Mouse (Mus musculus) heart, adult 2 months (tissue): ENCODE measurements around the gene Erbin. TPM values are rescaled to one million over a fixed set of nuclear protein-coding genes. Genes with fewer than 3 reads are reported as not detected.
A peak's percentile ranks its signal among the peaks of the same experiment; 100 is the strongest.

Experiments used
- DNase-seq, 2 experiments: peaks; one replicate each; pipeline ENCODE4 v3.0.0; 2021
- H3K27ac ChIP-seq: fragments of 200-600 bp; 2 replicates; pipeline ENCODE4 v1.8.1; 2022
- H3K27me3 ChIP-seq: fragments of 200-500 bp; 2 replicates; pipeline ENCODE4 v1.6.1; 2012; ENCODE audit warnings: mild to moderate bottlenecking, low read length, inconsistent platforms, mixed read lengths; ENCODE audit not compliant: control insufficient read depth, insufficient read depth
- H3K36me3 ChIP-seq: fragments of 200-500 bp; 2 replicates; pipeline ENCODE4 v1.6.1; 2012; ENCODE audit warnings: low read length, inconsistent platforms; ENCODE audit not compliant: control insufficient read depth, insufficient read depth
- H3K4me1 ChIP-seq: fragments of 200-500 bp; 2 replicates; pipeline ENCODE4 v1.6.1; 2011; ENCODE audit warnings: low read length; ENCODE audit not compliant: control insufficient read depth, insufficient read depth
- H3K4me3 ChIP-seq: fragments of 200-600 bp; 2 replicates; pipeline ENCODE4 v1.8.1; 2022
- H3K79me2 ChIP-seq: fragments of 200-500 bp; replicated peaks from 2 replicates; pipeline ENCODE4 v1.6.1; 2012; ENCODE audit warnings: mild to moderate bottlenecking, inconsistent platforms, low read length, moderate library complexity, mixed read lengths; ENCODE audit not compliant: control insufficient read depth, insufficient read depth
- H3K9ac ChIP-seq: fragments of 200-500 bp; 2 replicates; pipeline ENCODE4 v1.6.1; 2012; ENCODE audit warnings: low read depth, mild to moderate bottlenecking, control low read depth, inconsistent platforms, low read length, mixed read lengths
- CTCF ChIP-seq: fragments of 200-600 bp; IDR thresholded peaks from 2 replicates; pipeline ENCODE4 v1.8.1; 2022; ENCODE audit warnings: antibody characterized with exemption, mild to moderate bottlenecking, moderate library complexity
- EP300 ChIP-seq: fragments of 200-500 bp; IDR thresholded peaks from 2 replicates; pipeline ENCODE4 v1.6.1; 2011; ENCODE audit warnings: low read depth, low read length, control low read depth; ENCODE audit not compliant: insufficient read depth
- POLR2A ChIP-seq: fragments of 200-500 bp; IDR thresholded peaks from 2 replicates; pipeline ENCODE4 v1.6.1; 2011; ENCODE audit warnings: mild to moderate bottlenecking, low read depth, low read length, control low read depth; ENCODE audit not compliant: insufficient read depth
- WGBS: fragments of 180-500 bp; shearing (Covaris S2); methylation state at CpG from one replicate; pipeline ENCODE4 v1.1.7; 2018; 5-methylcytosine and 5-hydroxymethylcytosine counted together
- intact Hi-C: fragments of 180-260 bp; cut with DNase I; formaldehyde crosslinking; loops from one replicate; pipeline ENCODE4 v1.15.1; 2025
- polyA plus RNA-seq: library from polyadenylated mRNA; depleted of rRNA; stranded (reverse); fragments of >200 nt; gene quantifications from 2 replicates; pipeline ENCODE4 v1.2.3, GENCODE M21; 2012
- total RNA-seq, 2 experiments: library from RNA; stranded (reverse); gene quantifications; 2 replicates each; pipeline ENCODE4 v1.2.3; 2021

Erbin gene
- total and polyA plus RNA-seq, 3 experiments: 6.2 to 47.5 (median 44.0) TPM

DNA sequence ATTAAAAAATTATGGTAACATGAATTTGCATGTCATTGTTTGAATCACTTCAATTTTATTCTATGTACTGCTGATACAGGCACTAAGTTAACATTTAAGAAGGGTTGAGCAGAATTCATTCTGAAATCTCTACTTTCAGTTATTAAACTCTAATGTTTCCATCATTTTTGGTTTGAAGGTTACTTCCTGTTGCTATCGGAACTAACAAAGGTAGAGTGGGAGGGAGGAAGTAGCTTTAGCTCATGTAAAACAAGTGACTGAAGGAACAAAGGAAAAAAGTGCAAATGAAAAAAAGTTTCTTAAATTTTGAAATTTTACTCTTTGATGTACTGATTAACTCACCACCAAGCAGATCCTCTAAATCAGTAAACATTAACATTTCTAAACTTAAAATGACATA, 98.0 kb downstream of the Erbin start:
- DNase-seq: no peak
- no peaks in the 10 kb centered on the region for H3K27me3 ChIP-seq
- H3K9ac ChIP-seq: no peak overlapping the region
- no peak overlapping the region for H3K27ac ChIP-seq
- no peaks in the 10 kb centered on the region for H3K4me1 ChIP-seq
- 53% methylated on average over 1 of the region's 1 CpGs for WGBS
- TF ChIP-seq POLR2A (no peak), EP300 (no peak), CTCF (no peak)
- no peaks in the 10 kb centered on the region; the same call in 1 of the 2 replicates for H3K36me3 ChIP-seq
- intact Hi-C loops: no loop called here
- H3K79me2 ChIP-seq: no peaks in the 10 kb centered on the region
- H3K4me3 ChIP-seq: no peak overlapping the region

DNA sequence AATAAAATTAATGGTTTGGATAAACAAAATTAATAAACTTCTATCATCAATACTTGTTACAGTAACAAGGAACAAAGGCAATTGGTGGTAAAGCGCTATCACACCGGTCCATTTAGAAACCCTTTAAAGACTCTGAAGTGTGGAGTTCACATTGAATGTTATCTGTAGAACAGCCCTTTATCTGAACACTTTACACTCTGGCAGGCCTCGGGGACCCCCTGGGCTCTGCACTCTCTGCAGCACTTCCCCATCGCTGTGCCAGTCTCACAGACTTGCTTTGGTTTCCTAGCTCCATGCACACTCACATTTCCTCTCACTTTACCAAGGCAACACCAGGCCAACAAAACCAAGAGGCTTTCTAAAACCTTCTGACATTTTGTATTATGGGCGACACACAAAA, 100.9 kb downstream of the Erbin start:
- intact Hi-C loops: no loop called here
- Histone ChIP-seq H3K4me3 (no peak overlapping the region), H3K27me3 (no peaks in the 10 kb centered on the region), H3K36me3 (no peaks in the 10 kb centered on the region; the same call in 1 of the 2 replicates), H3K9ac (no peak overlapping the region), H3K79me2 (no peaks in the 10 kb centered on the region), H3K4me1 (no peaks in the 10 kb centered on the region), H3K27ac (no peak overlapping the region)
- DNase-seq: no peak
- TF ChIP-seq CTCF: no peak
- 64% methylated on average over 5 of the region's 5 CpGs for WGBS

- no peak overlapping the region for H3K9ac ChIP-seq
- DNase-seq: no peak
- WGBS: 90% methylated on average over 3 of the region's 3 CpGs
- H3K79me2 ChIP-seq: no peaks in the 10 kb centered on the region
- no peak overlapping the region for H3K27ac ChIP-seq
- H3K4me1 ChIP-seq: no peaks in the 10 kb centered on the region
- no peaks in the 10 kb centered on the region for H3K27me3 ChIP-seq
- intact Hi-C loops: no loop called here
- TF ChIP-seq CTCF: no peak
- TF ChIP-seq POLR2A: no peak
- no peak for TF ChIP-seq EP300
- H3K36me3 ChIP-seq: no peaks in the 10 kb centered on the region; the same call in 1 of the 2 replicates
- no peak overlapping the region for H3K4me3 ChIP-seq
Measured at GRCm38 (mm10) chr13:103817935-103818334, 102.4 kb downstream of the Erbin start.

DNA sequence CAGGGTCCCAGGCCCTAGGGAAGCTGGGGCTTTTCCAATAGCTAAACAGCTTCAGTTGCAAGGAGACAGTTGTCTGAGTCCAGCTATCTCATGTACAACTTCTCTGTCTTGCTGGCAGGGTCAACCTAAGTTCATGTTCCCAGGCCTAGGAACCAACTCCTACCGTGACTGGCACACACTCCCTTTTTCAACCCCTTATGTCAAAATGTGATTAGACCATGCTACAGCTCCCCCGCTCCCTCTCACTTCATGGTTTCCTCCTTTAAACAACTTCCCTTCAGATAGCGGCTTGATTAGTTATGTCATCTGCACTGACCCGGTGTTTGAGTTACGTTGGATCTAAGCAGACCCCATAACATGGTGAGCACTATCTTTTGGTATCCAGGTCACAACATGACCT, 112.8 kb downstream of the Erbin start:
- no peak for DNase-seq
- H3K4me1 ChIP-seq: no peaks in the 10 kb centered on the region; the same call in 1 of the 2 replicates
- H3K9ac ChIP-seq: no peak overlapping the region
- WGBS: 47% methylated on average over 5 of the region's 5 CpGs
- H3K27ac ChIP-seq: no peak overlapping the region
- H3K36me3 ChIP-seq: no peaks in the 10 kb centered on the region
- H3K79me2 ChIP-seq: no peaks in the 10 kb centered on the region
- intact Hi-C loops: no loop called here
- H3K4me3 ChIP-seq: no peak overlapping the region
- H3K27me3 ChIP-seq: no peaks in the 10 kb centered on the region
- TF ChIP-seq CTCF (no peak), POLR2A (no peak), EP300 (no peak)

DNA sequence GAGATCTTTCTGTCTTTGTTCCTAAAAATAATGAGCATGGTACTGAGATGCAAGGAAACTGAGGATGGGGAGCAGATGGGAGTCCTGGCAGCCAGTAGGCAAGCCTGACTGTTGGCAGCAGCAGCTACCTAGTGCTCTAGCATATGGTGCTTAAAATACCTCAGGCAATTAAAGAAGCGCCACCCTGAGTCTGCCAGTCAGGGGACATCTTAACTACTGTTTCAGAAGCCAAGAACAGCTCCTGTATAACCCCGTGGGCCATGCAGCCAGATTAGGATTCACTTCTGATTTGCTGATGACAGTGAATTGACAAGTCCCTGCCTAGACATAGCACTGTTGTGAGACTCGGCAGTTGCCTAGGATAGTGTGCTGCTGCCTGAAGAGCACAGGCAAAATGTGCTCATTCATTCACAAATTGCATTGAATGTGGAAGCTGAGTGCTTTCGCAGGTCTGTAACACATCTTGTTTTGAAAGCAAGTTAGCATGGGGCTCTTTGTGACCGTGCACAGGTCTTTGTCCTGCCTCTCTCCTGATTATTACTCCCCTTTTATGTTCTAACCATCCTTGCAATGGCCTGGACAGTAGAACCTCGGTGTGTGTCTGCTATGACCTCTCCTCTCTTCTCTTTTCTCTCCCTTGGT, 114.0 kb downstream of the Erbin start:
- 56% methylated on average over 6 of the region's 6 CpGs for WGBS
- no peaks in the 10 kb centered on the region; the same call in 1 of the 2 replicates for H3K4me1 ChIP-seq
- H3K9ac ChIP-seq: no peak overlapping the region
- no peaks in the 10 kb centered on the region for H3K27me3 ChIP-seq
- peak in 1 of 2 experiments; percentile 6 for DNase-seq
- TF ChIP-seq POLR2A (no peak), CTCF (no peak), EP300 (no peak)
- H3K36me3 ChIP-seq: no peaks in the 10 kb centered on the region
- H3K79me2 ChIP-seq: no peaks in the 10 kb centered on the region
- intact Hi-C loops: no loop called here
- H3K4me3 ChIP-seq: no peak overlapping the region
- H3K27ac ChIP-seq: no peak overlapping the region

GRCm38 (mm10) chr13:103803721-103804120, 116.6 kb downstream of the Erbin start:
- H3K79me2 ChIP-seq: no peaks in the 10 kb centered on the region
- no peak overlapping the region for H3K4me3 ChIP-seq
- no peaks in the 10 kb centered on the region; the same call in 1 of the 2 replicates for H3K4me1 ChIP-seq
- no peaks in the 10 kb centered on the region for H3K36me3 ChIP-seq
- H3K9ac ChIP-seq: no peak overlapping the region
- TF ChIP-seq EP300 (no peak), CTCF (no peak), POLR2A (no peak)
- H3K27me3 ChIP-seq: no peaks in the 10 kb centered on the region
- 86% methylated on average over 5 of the region's 5 CpGs for WGBS
- intact Hi-C loops: no loop called here
- no peak overlapping the region for H3K27ac ChIP-seq
- no peak for DNase-seq
